Mouse (Mus musculus) liver, adult 2 months (tissue): ENCODE measurements around the gene Tacr3. TPM values are rescaled to one million over a fixed set of nuclear protein-coding genes. Genes with fewer than 3 reads are reported as not detected.

Experiments used
- DNase-seq: peaks from one replicate; pipeline ENCODE4 v3.0.0-alpha.2; 2011; ENCODE audit warnings: low read depth, low spot score; ENCODE audit errors: extremely low read depth
- H3K27ac ChIP-seq: fragments of 200-500 bp; replicated peaks from 2 replicates; pipeline ENCODE4 v1.5.1; 2012; ENCODE audit warnings: low read depth, mild to moderate bottlenecking, control low read depth, inconsistent platforms, low read length; ENCODE audit not compliant: insufficient read depth
- H3K27me3 ChIP-seq: fragments of 200-500 bp; 2 replicates; pipeline ENCODE4 v1.6.1; 2012; ENCODE audit warnings: mild to moderate bottlenecking, moderate library complexity, low read length, inconsistent platforms; ENCODE audit not compliant: control insufficient read depth, insufficient read depth
- H3K36me3 ChIP-seq: fragments of 200-500 bp; 2 replicates; pipeline ENCODE4 v1.6.1; 2012; ENCODE audit warnings: low read length, inconsistent platforms; ENCODE audit not compliant: control insufficient read depth, insufficient read depth
- H3K4me1 ChIP-seq: fragments of 200-500 bp; 2 replicates; pipeline ENCODE4 v1.6.1; 2011; ENCODE audit warnings: low read length; ENCODE audit not compliant: control insufficient read depth, insufficient read depth
- H3K4me3 ChIP-seq: fragments of 200-500 bp; 2 replicates; pipeline ENCODE4 v1.5.1; 2011; ENCODE audit warnings: low read depth, mild to moderate bottlenecking, control low read depth, low read length, moderate library complexity; ENCODE audit not compliant: insufficient read depth
- H3K79me2 ChIP-seq: fragments of 200-500 bp; 2 replicates; pipeline ENCODE4 v1.6.1; 2012; ENCODE audit warnings: inconsistent platforms, mild to moderate bottlenecking, low read length, moderate library complexity; ENCODE audit not compliant: control insufficient read depth, insufficient read depth
- H3K9ac ChIP-seq: fragments of 200-500 bp; 2 replicates; pipeline ENCODE4 v1.6.1; 2012; ENCODE audit warnings: low read depth, mild to moderate bottlenecking, control low read depth, inconsistent platforms, low read length
- CTCF ChIP-seq: fragments of 200-500 bp; IDR thresholded peaks from 2 replicates; pipeline ENCODE4 v1.5.1; 2011; ENCODE audit warnings: low read depth, low read length, control low read depth
- POLR2A ChIP-seq: fragments of 200-500 bp; IDR thresholded peaks from 2 replicates; pipeline ENCODE4 v1.6.1; 2011; ENCODE audit warnings: low read length, control low read depth; ENCODE audit not compliant: insufficient read depth; ENCODE audit errors: extremely low read depth
- WGBS: fragments of 180-500 bp; shearing (Covaris S2); methylation state at CpG from one replicate; pipeline ENCODE4 v1.1.7; 2018; 5-methylcytosine and 5-hydroxymethylcytosine counted together
- polyA plus RNA-seq: library from polyadenylated mRNA; depleted of rRNA; stranded (reverse); fragments of >200 nt; gene quantifications from 2 replicates; pipeline ENCODE4 v1.2.3, GENCODE M21; 2012; rRNA removed
- total RNA-seq: library from RNA; depleted of rRNA; stranded (reverse); fragments of >200 nt; gene quantifications from 2 replicates; pipeline ENCODE4 v1.2.3, GENCODE M21; 2014; rRNA removed

Gene Tacr3
- total RNA-seq: not detected in 2 replicates
- polyA plus RNA-seq: not detected in 2 replicates

GRCm38 (mm10) chr3:134828875-134829530, at the start of gene Tacr3:
Tacr3 (plus strand) TSS chr3:134829007.
- WGBS: 3% methylated on average over 36 of the region's 36 CpGs
- no peak for TF ChIP-seq CTCF
- no peak for TF ChIP-seq POLR2A
- Histone ChIP-seq H3K79me2 (no peaks in the 10 kb centered on the region), H3K27me3 (no peaks in the 10 kb centered on the region), H3K4me3 (no peak within 1 kb of the TSS), H3K27ac (no peak within 1 kb of the TSS), H3K4me1 (no peaks in the 10 kb centered on the region), H3K9ac (no peak within 1 kb of the TSS), H3K36me3 (no peaks in the 10 kb centered on the region)
- no peak for DNase-seq

GRCm38 (mm10) chr3:134828492-134828874, 324 bp upstream of the Tacr3 start:
- Histone ChIP-seq H3K27me3 (no peaks in the 10 kb centered on the region), H3K4me3 (no peak overlapping the region), H3K27ac (no peak overlapping the region), H3K79me2 (no peaks in the 10 kb centered on the region), H3K36me3 (no peaks in the 10 kb centered on the region), H3K9ac (no peak overlapping the region), H3K4me1 (no peaks in the 10 kb centered on the region)
- TF ChIP-seq CTCF (no peak), POLR2A (no peak)
- DNase-seq: no peak
- 43% methylated on average over 6 of the region's 6 CpGs for WGBS

GRCm38 (mm10) chr3:134829531-134829921, 719 bp downstream of the Tacr3 start:
- DNase-seq: no peak
- H3K79me2 ChIP-seq: no peaks in the 10 kb centered on the region
- no peaks in the 10 kb centered on the region for H3K27me3 ChIP-seq
- H3K9ac ChIP-seq: no peak overlapping the region
- no peak for TF ChIP-seq CTCF
- TF ChIP-seq POLR2A: no peak
- no peaks in the 10 kb centered on the region for H3K36me3 ChIP-seq
- no peak overlapping the region for H3K27ac ChIP-seq
- 8% methylated on average over 13 of the region's 13 CpGs for WGBS
- H3K4me3 ChIP-seq: no peak overlapping the region
- H3K4me1 ChIP-seq: no peaks in the 10 kb centered on the region

GRCm38 (mm10) chr3:134851342-134851741, 22.5 kb downstream of the Tacr3 start:
- H3K27me3 ChIP-seq: no peaks in the 10 kb centered on the region
- WGBS: 71% methylated on average over 4 of the region's 4 CpGs
- H3K4me3 ChIP-seq: no peak overlapping the region
- no peaks in the 10 kb centered on the region for H3K79me2 ChIP-seq
- no peak overlapping the region for H3K9ac ChIP-seq
- H3K27ac ChIP-seq: no peak overlapping the region
- TF ChIP-seq CTCF (no peak), POLR2A (no peak)
- no peaks in the 10 kb centered on the region for H3K4me1 ChIP-seq
- no peaks in the 10 kb centered on the region for H3K36me3 ChIP-seq
- no peak for DNase-seq

- H3K27me3 ChIP-seq: no peaks in the 10 kb centered on the region
- WGBS: 66% methylated on average over 1 of the region's 1 CpGs
- H3K27ac ChIP-seq: no peak overlapping the region
- TF ChIP-seq CTCF (no peak), POLR2A (no peak)
- H3K4me1 ChIP-seq: no peaks in the 10 kb centered on the region
- no peak overlapping the region for H3K9ac ChIP-seq
- no peaks in the 10 kb centered on the region for H3K79me2 ChIP-seq
- no peak for DNase-seq
- no peaks in the 10 kb centered on the region for H3K36me3 ChIP-seq
- H3K4me3 ChIP-seq: no peak overlapping the region
These were observed 48.9 kb downstream of the Tacr3 start for GRCm38 (mm10) chr3:134877701-134878100.

- H3K4me3 ChIP-seq: no peak overlapping the region
- 67% methylated on average over 2 of the region's 2 CpGs for WGBS
- no peaks in the 10 kb centered on the region for H3K79me2 ChIP-seq
- no peak for TF ChIP-seq POLR2A
- TF ChIP-seq CTCF: no peak
- no peak overlapping the region for H3K27ac ChIP-seq
- DNase-seq: no peak
- no peak overlapping the region for H3K9ac ChIP-seq
- no peaks in the 10 kb centered on the region for H3K27me3 ChIP-seq
- no peaks in the 10 kb centered on the region for H3K36me3 ChIP-seq
- no peaks in the 10 kb centered on the region for H3K4me1 ChIP-seq
These were observed 67.0 kb downstream of the Tacr3 start for GRCm38 (mm10) chr3:134895831-134896230.
